Mouse (Mus musculus) stomach, postnatal 0 days (tissue): Measurements from ENCODE around the gene Ccdc177.

Experiments
- CTCF ChIP-seq: IDR thresholded peaks from 2 replicates; pipeline ENCODE4 v1.5.1; 2016; ENCODE audit warnings: antibody characterized with exemption, low read depth, mild to moderate bottlenecking, moderate library complexity
- EP300 ChIP-seq: optimal IDR thresholded peaks from 2 replicates; pipeline ENCODE3; 2016; ENCODE audit warnings: antibody characterized with exemption

DNA sequence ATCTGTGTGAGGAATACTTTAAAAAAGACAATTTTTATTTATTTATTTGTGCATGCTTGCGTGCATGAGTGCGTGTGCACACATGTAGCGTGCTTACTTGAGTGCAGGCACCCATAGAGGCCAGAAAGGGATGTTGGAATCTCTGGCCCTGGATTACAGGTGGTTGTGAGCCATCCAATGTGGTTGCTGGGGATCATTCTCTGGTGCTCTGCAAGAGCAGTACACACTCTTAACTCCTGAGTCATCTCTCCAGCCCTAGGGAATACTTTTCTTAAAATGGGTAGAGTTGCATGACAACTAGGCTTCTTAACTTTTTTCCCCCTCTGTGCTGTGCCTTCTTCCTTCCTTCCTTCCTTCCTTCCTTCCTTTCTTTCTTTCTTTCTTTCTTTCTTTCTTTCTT, 39.7 kb upstream of the Ccdc177 start:
- TF ChIP-seq CTCF (no peak), EP300 (no peak)
